Mouse (Mus musculus): ENCODE results near the gene Heatr4.

DNA sequence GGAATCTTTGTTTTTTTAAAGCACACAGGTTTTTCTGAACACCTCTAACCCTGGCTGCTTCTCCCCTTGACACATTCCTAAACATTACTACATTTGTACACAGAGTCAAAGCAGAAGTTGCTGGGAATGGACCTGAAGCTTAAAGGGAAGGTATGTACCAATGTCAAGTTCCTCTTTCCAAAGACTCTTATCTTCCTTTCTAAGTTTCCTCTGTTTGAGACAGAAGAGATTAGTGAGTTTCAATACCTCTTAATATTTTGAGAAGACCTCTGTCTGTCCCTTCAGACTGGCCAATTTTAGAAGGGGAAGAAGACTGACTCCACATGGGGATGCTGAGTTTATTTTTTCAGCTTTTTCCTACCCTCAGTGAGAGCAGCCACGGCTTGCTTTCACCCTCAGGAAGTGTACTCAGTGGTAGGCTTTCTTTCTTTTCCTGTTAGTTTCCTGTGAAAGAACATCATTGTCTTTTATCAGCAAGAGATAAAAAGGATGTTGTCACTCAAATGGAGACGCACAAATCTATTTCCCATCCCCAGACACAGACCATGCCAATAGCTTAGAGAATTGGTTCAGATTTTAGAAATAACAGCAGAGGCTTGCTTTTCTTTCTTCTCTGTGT is 55.4 kb downstream of the Heatr4 start:
- no peak for TF ChIP-seq FLI1 (IDR thresholded peaks at IDR 0.05; ENCODE audit: low read length)
- TF ChIP-seq GATA1 (IDR thresholded peaks at IDR 0.05; ENCODE audit: borderline replicate concordance, low read length), result no peak

All from megakaryocyte, embryonic 14.5 days (primary cell).